Mouse (Mus musculus) ES-CJ7 (cell line): Measurements from ENCODE around the gene S1pr5.
A peak's percentile ranks its signal among the peaks of the same experiment; 100 is the strongest.
"Not testable (repeated sequence)": the region's sequence is repeated elsewhere in the genome, so short reads cannot be mapped to it uniquely, and the experiment has no call there.

ENCODE experiments used
- DNase-seq: peaks from one replicate; pipeline ENCODE4 v3.0.0; 2011; ENCODE audit warnings: low read depth, low spot score

S1pr5 gene

GRCm38 (mm10) chr9:21266889-21267288, 18.6 kb upstream of the S1pr5 start:
- no peak for DNase-seq

GRCm38 (mm10) chr9:21265611-21266010, 17.4 kb upstream of the S1pr5 start:
- DNase-seq = no peak

GRCm38 (mm10) chr9:21265000-21265561, 16.8 kb upstream of the S1pr5 start, which contains the start of gene Atg4d:
Gene Atg4d, plus strand, starts transcription at chr9:21265293.
- peak; percentile 99 for DNase-seq

- DNase-seq = no peak
Observed at GRCm38 (mm10) chr9:21264272-21264999, 16.2 kb upstream of the S1pr5 start.

- DNase-seq = peak; percentile 62
Observed at GRCm38 (mm10) chr9:21261831-21262230, 13.6 kb upstream of the S1pr5 start.

GRCm38 (mm10) chr9:21260491-21261040, 12.3 kb upstream of the S1pr5 start:
- no peak for DNase-seq

GRCm38 (mm10) chr9:21256349-21256748, 8.1 kb upstream of the S1pr5 start:
- not testable (repeated sequence) for DNase-seq

- DNase-seq = no peak
Observed at GRCm38 (mm10) chr9:21254690-21255089, 6.4 kb upstream of the S1pr5 start.

- DNase-seq = no peak
Observed at GRCm38 (mm10) chr9:21251116-21251735, 3.0 kb upstream of the S1pr5 start.

- DNase-seq = no peak
Observed at GRCm38 (mm10) chr9:21250509-21250908, 2.3 kb upstream of the S1pr5 start.

GRCm38 (mm10) chr9:21249629-21250508, 1.6 kb upstream of the S1pr5 start:
- DNase-seq = no peak

- DNase-seq = no peak
Observed at GRCm38 (mm10) chr9:21246342-21246741, 1.9 kb downstream of the S1pr5 start.

- no peak for DNase-seq
Observed at GRCm38 (mm10) chr9:21245113-21245487, 3.1 kb downstream of the S1pr5 start.

GRCm38 (mm10) chr9:21244428-21245112, 3.7 kb downstream of the S1pr5 start:
- DNase-seq = no peak

GRCm38 (mm10) chr9:21243826-21244427, 4.3 kb downstream of the S1pr5 start:
- no peak for DNase-seq

GRCm38 (mm10) chr9:21241343-21241742, 6.9 kb downstream of the S1pr5 start:
- peak; percentile 96 for DNase-seq

GRCm38 (mm10) chr9:21239465-21239848, 8.8 kb downstream of the S1pr5 start:
- no peak for DNase-seq

GRCm38 (mm10) chr9:21238733-21239464, 9.3 kb downstream of the S1pr5 start, which contains the start of gene Keap1:
Gene Keap1, minus strand, starts transcription at chr9:21239361.
- peak; percentile 66 for DNase-seq

- DNase-seq = no peak
Observed at GRCm38 (mm10) chr9:21238004-21238732, 10.1 kb downstream of the S1pr5 start.
